Mouse (Mus musculus): ENCODE data around the gene Iqck. TPM values are rescaled to one million over a fixed set of nuclear protein-coding genes. Genes with fewer than 3 reads are reported as not detected.

The Iqck gene
- polyA plus RNA-seq, 1 experiment from 2014 or later: 1.1 TPM

GRCm38 (mm10) chr7:118929601-118930311 lies 74.2 kb downstream of the Iqck start:
- H3K36me3 ChIP-seq (ENCODE audit: control insufficient read depth, insufficient read depth, low read length): no peaks in the 10 kb centered on the region
- H3K4me3 ChIP-seq (ENCODE audit: low read depth, low read length): no peak overlapping the region
- no peaks in the 10 kb centered on the region for H3K27me3 ChIP-seq (ENCODE audit: control insufficient read depth, insufficient read depth, low read length)
- ATAC-seq (ENCODE audit: low FRiP score, low TSS enrichment) (peak; percentile 97), DNase-seq (ENCODE audit: low spot score) (peak; percentile 88)
- H3K4me2 ChIP-seq (replicated peaks; ENCODE audit: low read depth): no peak overlapping the region
- H3K9ac ChIP-seq (ENCODE audit: low read length): 0 out of 2 replicates have a peak overlapping the region, but pooled peaks have one; percentile 18
- no peak for TF ChIP-seq EP300 (optimal IDR thresholded peaks at IDR 0.05)
- no peak for TF ChIP-seq CTCF (IDR thresholded peaks at IDR 0.05; ENCODE audit: low read depth)
- H3K27ac ChIP-seq (replicated peaks): peak overlapping the region; percentile 85
- 14% methylated on average over 15 of the region's 16 CpGs for WGBS
- peaks cover 9% of the 10 kb centered on the region; the same call in 1 of the 2 replicates for H3K4me1 ChIP-seq (replicated peaks; ENCODE audit: control insufficient read depth, insufficient read depth)
- H3K9me3 ChIP-seq (ENCODE audit: control insufficient read depth, low read length): no peaks in the 10 kb centered on the region

GRCm38 (mm10) chr7:118931502-118932395 lies 76.2 kb downstream of the Iqck start:
- H3K36me3 ChIP-seq (ENCODE audit: control insufficient read depth, insufficient read depth, low read length): no peaks in the 10 kb centered on the region
- H3K9ac ChIP-seq (ENCODE audit: low read length): no peak overlapping the region
- ATAC-seq (ENCODE audit: low FRiP score, low TSS enrichment) (no peak), DNase-seq (ENCODE audit: low spot score) (no peak)
- TF ChIP-seq CTCF (IDR thresholded peaks at IDR 0.05; ENCODE audit: low read depth) (no peak), EP300 (optimal IDR thresholded peaks at IDR 0.05) (no peak)
- no peak overlapping the region for H3K4me3 ChIP-seq (ENCODE audit: low read depth, low read length)
- WGBS: 82% methylated on average over 17 of the region's 17 CpGs
- H3K27me3 ChIP-seq (ENCODE audit: control insufficient read depth, insufficient read depth, low read length): no peaks in the 10 kb centered on the region
- H3K9me3 ChIP-seq (ENCODE audit: control insufficient read depth, low read length): no peaks in the 10 kb centered on the region
- H3K27ac ChIP-seq (replicated peaks): no peak overlapping the region
- no peak overlapping the region for H3K4me2 ChIP-seq (replicated peaks; ENCODE audit: low read depth)
- peaks cover 9% of the 10 kb centered on the region; the same call in 1 of the 2 replicates for H3K4me1 ChIP-seq (replicated peaks; ENCODE audit: control insufficient read depth, insufficient read depth)

- Histone ChIP-seq H3K4me3 (ENCODE audit: low read depth, low read length) (no peak overlapping the region), H3K27me3 (ENCODE audit: control insufficient read depth, insufficient read depth, low read length) (no peaks in the 10 kb centered on the region), H3K4me2 (replicated peaks; ENCODE audit: low read depth) (no peak overlapping the region), H3K9me3 (ENCODE audit: control insufficient read depth, low read length) (no peaks in the 10 kb centered on the region), H3K4me1 (replicated peaks; ENCODE audit: control insufficient read depth, insufficient read depth) (peaks cover 4% of the 10 kb centered on the region; the same call in 1 of the 2 replicates), H3K36me3 (ENCODE audit: control insufficient read depth, insufficient read depth, low read length) (no peaks in the 10 kb centered on the region), H3K9ac (ENCODE audit: low read length) (no peak overlapping the region), H3K27ac (replicated peaks) (peak overlapping the region; percentile 71)
- peak; percentile 86 for DNase-seq (ENCODE audit: low spot score)
- 26% methylated on average over 2 of the region's 2 CpGs for WGBS
- peak; percentile 95 for ATAC-seq (ENCODE audit: low FRiP score, low TSS enrichment)
- no peak for TF ChIP-seq CTCF (IDR thresholded peaks at IDR 0.05; ENCODE audit: low read depth)
- TF ChIP-seq EP300 (optimal IDR thresholded peaks at IDR 0.05): no peak
Measured at GRCm38 (mm10) chr7:118935306-118935705, 79.8 kb downstream of the Iqck start.

- no peak for TF ChIP-seq EP300 (optimal IDR thresholded peaks at IDR 0.05)
- ATAC-seq (ENCODE audit: low FRiP score, low TSS enrichment): no peak
- no peaks in the 10 kb centered on the region for H3K36me3 ChIP-seq (ENCODE audit: control insufficient read depth, insufficient read depth, low read length)
Measured at GRCm38 (mm10) chr7:118936844-118937243, 81.3 kb downstream of the Iqck start.

GRCm38 (mm10) chr7:118937469-118938387 lies 82.2 kb downstream of the Iqck start:
- H3K27ac ChIP-seq (replicated peaks): no peak overlapping the region; the same call in 1 of the 2 replicates
- H3K4me1 ChIP-seq (replicated peaks; ENCODE audit: control insufficient read depth, insufficient read depth): no peaks in the 10 kb centered on the region
- DNase-seq (ENCODE audit: low spot score): peak; percentile 48
- ATAC-seq (ENCODE audit: low FRiP score, low TSS enrichment): peak; percentile 71
- H3K4me3 ChIP-seq (ENCODE audit: low read depth, low read length): no peak overlapping the region
- no peak overlapping the region for H3K4me2 ChIP-seq (replicated peaks; ENCODE audit: low read depth)
- H3K36me3 ChIP-seq (ENCODE audit: control insufficient read depth, insufficient read depth, low read length): no peaks in the 10 kb centered on the region
- H3K9me3 ChIP-seq (ENCODE audit: control insufficient read depth, low read length): no peaks in the 10 kb centered on the region
- WGBS: 57% methylated on average over 11 of the region's 11 CpGs
- no peaks in the 10 kb centered on the region for H3K27me3 ChIP-seq (ENCODE audit: control insufficient read depth, insufficient read depth, low read length)
- no peak overlapping the region for H3K9ac ChIP-seq (ENCODE audit: low read length)
- no peak for TF ChIP-seq EP300 (optimal IDR thresholded peaks at IDR 0.05)
- no peak for TF ChIP-seq CTCF (IDR thresholded peaks at IDR 0.05; ENCODE audit: low read depth)

More at GRCm38 (mm10) chr7:118936844-118937243, 81.3 kb downstream of the Iqck start:
- WGBS: 46% methylated on average over 4 of the region's 4 CpGs
- H3K27me3 ChIP-seq (ENCODE audit: control insufficient read depth, insufficient read depth, low read length): no peaks in the 10 kb centered on the region
- DNase-seq (ENCODE audit: low spot score): no peak
- H3K27ac ChIP-seq (replicated peaks): no peak overlapping the region
- H3K4me1 ChIP-seq (replicated peaks; ENCODE audit: control insufficient read depth, insufficient read depth): no peaks in the 10 kb centered on the region
- H3K4me2 ChIP-seq (replicated peaks; ENCODE audit: low read depth): no peak overlapping the region
- H3K9me3 ChIP-seq (ENCODE audit: control insufficient read depth, low read length): no peaks in the 10 kb centered on the region
- no peak overlapping the region for H3K4me3 ChIP-seq (ENCODE audit: low read depth, low read length)
- no peak overlapping the region for H3K9ac ChIP-seq (ENCODE audit: low read length)

Measured in stomach, postnatal 0 days (tissue).